Mouse (Mus musculus) thymus, adult 2 months (tissue): ENCODE measurements around the gene Marcksl1. TPM values are rescaled to one million over a fixed set of nuclear protein-coding genes. Genes with fewer than 3 reads are reported as not detected.

Experiments used
- DNase-seq: peaks from one replicate; pipeline ENCODE4 v3.0.0; 2021
- H3K27ac ChIP-seq: fragments of 200-500 bp; 2 replicates; pipeline ENCODE4 v1.5.1; 2012; ENCODE audit warnings: low read length, control low read depth; ENCODE audit not compliant: control insufficient read depth, insufficient read depth
- H3K27me3 ChIP-seq: fragments of 200-500 bp; 2 replicates; pipeline ENCODE4 v1.6.1; 2012; ENCODE audit warnings: mild to moderate bottlenecking, low read length, moderate library complexity, mixed read lengths; ENCODE audit not compliant: control insufficient read depth, insufficient read depth
- H3K36me3 ChIP-seq: fragments of 200-500 bp; 2 replicates; pipeline ENCODE4 v1.6.1; 2012; ENCODE audit warnings: mild to moderate bottlenecking, low read length, moderate library complexity; ENCODE audit not compliant: control insufficient read depth, insufficient read depth
- H3K4me1 ChIP-seq: fragments of 200-500 bp; replicated peaks from 2 replicates; pipeline ENCODE4 v1.6.1; 2012; ENCODE audit warnings: low read length; ENCODE audit not compliant: control insufficient read depth, insufficient read depth
- H3K4me3 ChIP-seq: fragments of 200-500 bp; 2 replicates; pipeline ENCODE4 v1.5.1; 2012; ENCODE audit warnings: mild to moderate bottlenecking, low read length, control low read depth, moderate library complexity; ENCODE audit not compliant: control insufficient read depth, insufficient read depth
- CTCF ChIP-seq: fragments of 200-500 bp; IDR thresholded peaks from 2 replicates; pipeline ENCODE4 v1.5.1; 2012; ENCODE audit warnings: mild to moderate bottlenecking, control low read depth, low read length, moderate library complexity, borderline replicate concordance; ENCODE audit not compliant: control insufficient read depth, poor library complexity, insufficient read depth; ENCODE audit errors: extremely low read depth
- POLR2A ChIP-seq: fragments of 200-500 bp; IDR thresholded peaks from 2 replicates; pipeline ENCODE4 v1.6.1; 2012; ENCODE audit warnings: mild to moderate bottlenecking, low read length, control low read depth, moderate library complexity; ENCODE audit not compliant: control insufficient read depth, poor library complexity, insufficient read depth; ENCODE audit errors: extremely low read depth
- WGBS: fragments of 180-500 bp; shearing (Covaris S2); methylation state at CpG from one replicate; pipeline ENCODE4 v1.1.7; 2018; 5-methylcytosine and 5-hydroxymethylcytosine counted together
- polyA plus RNA-seq: library from polyadenylated mRNA; depleted of rRNA; stranded (reverse); fragments of >200 nt; gene quantifications from 2 replicates; pipeline ENCODE4 v1.2.3, GENCODE M21; 2012; rRNA removed

The Marcksl1 gene
- polyA plus RNA-seq, 1 experiment, result 152 TPM

DNA sequence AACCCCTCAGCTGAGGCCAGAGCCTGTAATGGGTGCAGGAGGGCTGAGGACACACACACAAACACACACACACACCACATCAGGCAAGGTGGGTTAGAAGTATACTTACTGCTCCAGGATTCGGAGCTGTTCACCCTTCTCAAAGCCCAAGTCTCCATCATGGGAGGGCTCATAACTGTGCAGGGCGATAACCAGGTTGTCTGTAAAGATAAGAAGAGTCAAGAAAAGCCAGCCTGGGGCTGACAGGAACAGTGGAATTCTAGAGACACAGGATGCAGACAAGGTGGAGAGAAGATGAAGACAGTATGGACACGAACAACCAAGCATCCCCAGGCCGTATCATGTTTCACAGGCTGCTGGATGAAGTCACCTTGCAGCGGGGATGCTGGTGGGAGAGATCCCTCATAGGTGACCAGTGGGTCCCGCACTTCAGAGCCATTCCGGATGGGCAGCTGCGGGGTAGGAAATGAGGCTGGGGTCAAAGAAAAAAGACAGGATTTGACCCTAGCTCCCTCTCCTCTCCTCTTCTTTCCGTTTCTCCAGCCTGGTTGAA lies 44.0 kb downstream of the Marcksl1 start:
- no peaks in the 10 kb centered on the region for H3K27me3 ChIP-seq

GRCm38 (mm10) chr4:129558321-129558955 lies 45.1 kb downstream of the Marcksl1 start:
- WGBS, result 7% methylated on average over 12 of the region's 12 CpGs
- Histone ChIP-seq H3K4me3 (peak overlapping the region; percentile 87), H3K4me1 (peaks cover 33% of the 10 kb centered on the region), H3K27me3 (no peaks in the 10 kb centered on the region), H3K36me3 (peaks cover 37% of the 10 kb centered on the region), H3K27ac (peak overlapping the region; percentile 98)
- DNase-seq, result peak; percentile 92
- peak; percentile 25; the same call in 1 of the 2 replicates for TF ChIP-seq POLR2A
- no peak for TF ChIP-seq CTCF

More for the DNA sequence above, 44.0 kb downstream of the Marcksl1 start:
- 32% methylated on average over 9 of the region's 9 CpGs for WGBS
- no peak for TF ChIP-seq POLR2A
- no peak for TF ChIP-seq CTCF
- peaks cover 32% of the 10 kb centered on the region for H3K4me1 ChIP-seq
- peak overlapping the region; percentile 87 for H3K4me3 ChIP-seq
- H3K36me3 ChIP-seq, result peaks cover 45% of the 10 kb centered on the region
- peak overlapping the region; percentile 98 for H3K27ac ChIP-seq
- peak; percentile 29 for DNase-seq

- WGBS, result 88% methylated on average over 5 of the region's 5 CpGs
- no peak for TF ChIP-seq CTCF
- TF ChIP-seq POLR2A, result no peak
- Histone ChIP-seq H3K4me1 (peaks cover 39% of the 10 kb centered on the region), H3K36me3 (peaks cover 28% of the 10 kb centered on the region), H3K27me3 (no peaks in the 10 kb centered on the region), H3K4me3 (no peak overlapping the region), H3K27ac (no peak overlapping the region)
- no peak for DNase-seq
Observed at GRCm38 (mm10) chr4:129561184-129561583, 47.8 kb downstream of the Marcksl1 start.

- Histone ChIP-seq H3K4me3 (no peak overlapping the region), H3K4me1 (peaks cover 53% of the 10 kb centered on the region), H3K27ac (0 out of 2 replicates have a peak overlapping the region, but pooled peaks have one; percentile 9), H3K36me3 (peaks cover 25% of the 10 kb centered on the region), H3K27me3 (no peaks in the 10 kb centered on the region)
- TF ChIP-seq POLR2A (no peak), CTCF (no peak)
- 92% methylated on average over 8 of the region's 8 CpGs for WGBS
- DNase-seq, result no peak
Observed at GRCm38 (mm10) chr4:129563718-129564117, 50.3 kb downstream of the Marcksl1 start.

GRCm38 (mm10) chr4:129565139-129565538 lies 51.8 kb downstream of the Marcksl1 start:
- no peak for TF ChIP-seq CTCF
- WGBS, result 49% methylated on average over 6 of the region's 6 CpGs

More at GRCm38 (mm10) chr4:129565139-129565538, 51.8 kb downstream of the Marcksl1 start:
- peaks cover 20% of the 10 kb centered on the region for H3K36me3 ChIP-seq
- peaks cover 53% of the 10 kb centered on the region for H3K4me1 ChIP-seq
- H3K27ac ChIP-seq, result no peak overlapping the region
- DNase-seq, result no peak
- no peak overlapping the region for H3K4me3 ChIP-seq
- H3K27me3 ChIP-seq, result no peaks in the 10 kb centered on the region

Other genes starting within 250 kb of the Marcksl1 start
- gene Sync, start 226.0 kb upstream of the Marcksl1 start, polyA plus RNA-seq, result 0.50 and 0.88 TPM in 2 replicates
- 55.5 and 61.0 TPM in 2 replicates for gene Rbbp4, start 178.2 kb upstream of the Marcksl1 start, polyA plus RNA-seq
- 14.3 and 14.4 TPM in 2 replicates for gene Zbtb8os, start 177.9 kb upstream of the Marcksl1 start, polyA plus RNA-seq
- 3.3 and 3.6 TPM in 2 replicates for gene Zbtb8a, start 135.5 kb upstream of the Marcksl1 start, polyA plus RNA-seq
- gene Zbtb8b, start 72.7 kb upstream of the Marcksl1 start, polyA plus RNA-seq, result 0.20 and 0.36 TPM in 2 replicates
- gene Bsdc1, start 52.0 kb upstream of the Marcksl1 start, polyA plus RNA-seq, result 21.5 and 27.1 TPM in 2 replicates
- gene Tssk3, start 22.6 kb upstream of the Marcksl1 start, polyA plus RNA-seq, result not detected in 2 replicates
- 0.92 and 1.1 TPM in 2 replicates for gene Fam229a, start 22.4 kb upstream of the Marcksl1 start, polyA plus RNA-seq
- 198 and 201 TPM in 2 replicates for gene Hdac1, start 29.1 kb downstream of the Marcksl1 start, polyA plus RNA-seq
- gene Lck, start 60.1 kb downstream of the Marcksl1 start, polyA plus RNA-seq, result 1,584 and 1,845 TPM in 2 replicates
- gene Fam167b, start 65.0 kb downstream of the Marcksl1 start, polyA plus RNA-seq, result 2.6 and 3.0 TPM in 2 replicates
- gene Eif3i, start 87.1 kb downstream of the Marcksl1 start, polyA plus RNA-seq, result 331 and 350 TPM in 2 replicates
- gene Tmem234, start 87.1 kb downstream of the Marcksl1 start, polyA plus RNA-seq, result 243 and 257 TPM in 2 replicates
- 4.9 and 7.0 TPM in 2 replicates for gene Dcdc2b, start 100.7 kb downstream of the Marcksl1 start, polyA plus RNA-seq
- 73.8 and 78.8 TPM in 2 replicates for gene Iqcc, start 105.5 kb downstream of the Marcksl1 start, polyA plus RNA-seq
- 34.8 and 35.3 TPM in 2 replicates for gene Ccdc28b, start 110.4 kb downstream of the Marcksl1 start, polyA plus RNA-seq
- gene Txlna, start 127.5 kb downstream of the Marcksl1 start, polyA plus RNA-seq, result 70.1 and 70.8 TPM in 2 replicates
- gene Kpna6, start 159.2 kb downstream of the Marcksl1 start, polyA plus RNA-seq, result 32.5 and 34.2 TPM in 2 replicates
- 68.1 and 69.6 TPM in 2 replicates for gene Tmem39b, start 183.3 kb downstream of the Marcksl1 start, polyA plus RNA-seq
- 126 and 209 TPM in 2 replicates for gene Khdrbs1, start 228.7 kb downstream of the Marcksl1 start, polyA plus RNA-seq